Mouse (Mus musculus) urinary bladder, adult 2 months (tissue): ENCODE measurements at regions not wholly inside any gene's neighbourhood (a gene's known extent, or its start where the extent isn't known, plus 50 kb on each side); places are given as distances from the start of the nearest gene placed in this dataset.
A peak's percentile ranks its signal among the peaks of the same experiment; 100 is the strongest.
"Not testable (repeated sequence)": the region's sequence is repeated elsewhere in the genome, so short reads cannot be mapped to it uniquely, and the experiment has no call there.

ENCODE experiments used
- DNase-seq: peaks from one replicate; pipeline ENCODE4 v3.0.0; 2022; ENCODE audit warnings: low spot score

DNA sequence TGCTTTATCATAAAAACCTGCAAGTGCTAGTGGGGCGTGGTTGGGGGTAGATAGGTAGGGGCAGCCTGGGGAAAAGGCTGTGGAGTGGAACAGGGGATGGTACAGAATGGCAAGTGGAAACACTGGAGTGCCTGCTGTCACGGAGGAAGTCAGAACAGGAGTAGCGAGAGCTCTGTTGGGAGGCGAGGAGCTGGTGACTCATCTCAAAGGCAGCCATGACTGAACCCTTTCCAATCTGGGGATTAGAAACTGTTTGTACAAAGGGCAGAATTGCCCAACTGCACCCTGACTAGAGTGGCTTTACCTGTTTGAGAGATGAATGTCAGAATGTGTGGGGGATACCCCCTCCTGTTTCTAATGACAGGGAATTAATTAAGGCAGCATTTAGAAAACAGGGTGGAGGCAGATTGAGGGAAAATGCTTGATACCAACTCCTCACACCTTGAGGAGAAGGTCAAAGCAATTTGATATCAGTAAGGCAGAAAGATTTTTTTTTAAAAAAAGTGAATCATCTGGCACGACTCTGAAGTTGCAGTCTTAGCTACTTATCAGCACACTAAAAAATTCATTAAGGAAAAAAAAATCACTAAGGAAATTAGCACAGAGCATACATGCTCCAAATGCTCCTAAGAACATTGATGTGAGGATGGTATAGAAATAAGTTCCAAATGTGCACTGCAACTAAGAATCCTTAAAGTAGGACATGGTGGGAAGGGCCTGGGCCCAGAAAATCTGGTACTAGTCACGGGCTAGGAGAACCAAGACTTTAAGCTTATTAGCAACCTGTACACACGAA lies 54.7 kb upstream of the Usp25 start:
- DNase-seq = peak; percentile 31

DNA sequence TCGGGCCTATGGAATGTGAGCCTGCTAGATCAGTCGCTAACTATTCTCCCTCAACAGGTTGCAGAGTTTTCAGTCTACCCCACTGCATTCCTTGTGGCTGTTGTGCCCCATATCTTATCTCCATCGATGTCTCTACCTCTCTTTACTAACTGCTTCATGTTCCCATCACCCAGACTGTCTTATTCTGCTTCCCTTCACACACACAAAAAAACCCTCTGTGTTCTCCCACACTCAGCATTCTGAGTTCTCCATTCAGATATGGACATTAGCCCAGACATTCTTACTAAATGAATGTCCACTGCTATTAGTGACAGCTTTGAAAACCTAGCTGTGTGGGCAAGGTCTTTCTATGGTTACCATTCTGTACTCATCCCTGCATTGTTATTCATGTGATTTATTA lies 56.0 kb upstream of the Usp25 start:
- no peak for DNase-seq

DNA sequence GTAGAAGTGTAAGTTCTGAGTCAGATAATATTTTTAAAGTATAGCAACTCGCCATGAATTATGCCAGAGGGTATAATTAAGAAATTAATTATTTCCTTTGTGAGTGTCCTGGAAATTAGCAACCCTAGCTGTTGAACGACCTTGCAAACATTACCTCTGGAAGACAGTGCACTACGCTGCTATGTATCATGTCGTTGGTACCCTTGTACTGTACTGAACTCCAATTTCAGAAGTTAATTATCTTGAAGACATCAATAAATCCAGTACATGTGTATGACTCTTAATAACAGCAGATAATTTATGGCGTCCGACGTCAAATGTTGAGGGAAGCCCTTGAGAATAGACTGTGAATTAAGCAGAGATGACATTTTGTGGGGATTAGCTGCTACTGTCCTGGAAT lies 56.4 kb upstream of the Usp25 start:
- no peak for DNase-seq

DNA sequence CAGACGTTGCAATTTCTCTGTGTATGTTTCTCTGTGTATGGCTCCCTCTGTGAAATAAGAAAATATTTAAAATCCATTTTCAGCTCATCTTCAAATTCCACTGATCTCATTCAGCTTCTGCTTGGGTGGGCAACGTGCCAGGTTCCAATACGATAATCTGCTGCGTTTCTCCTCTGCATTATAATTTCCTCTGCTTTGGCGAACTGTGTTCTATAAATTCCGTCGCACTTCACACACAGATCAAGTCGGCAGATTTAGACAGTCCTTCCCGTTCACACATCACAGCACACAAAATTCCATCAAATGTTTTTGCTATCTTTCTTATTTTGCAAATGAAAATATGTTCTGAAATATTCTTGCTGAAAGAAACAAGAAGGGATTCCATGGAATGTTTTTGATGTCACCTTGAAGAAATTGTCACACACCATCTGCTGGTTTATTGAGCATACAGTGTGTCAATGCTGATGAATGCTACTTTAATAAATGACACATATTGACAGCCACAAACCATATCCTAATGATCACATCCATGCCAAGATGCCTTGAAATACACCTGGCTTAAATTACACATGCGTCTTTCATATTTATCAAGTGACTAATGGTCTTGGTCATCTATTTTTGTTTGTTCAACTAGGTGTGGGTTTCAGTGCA lies 62.5 kb upstream of the Usp25 start:
- DNase-seq = no peak

DNA sequence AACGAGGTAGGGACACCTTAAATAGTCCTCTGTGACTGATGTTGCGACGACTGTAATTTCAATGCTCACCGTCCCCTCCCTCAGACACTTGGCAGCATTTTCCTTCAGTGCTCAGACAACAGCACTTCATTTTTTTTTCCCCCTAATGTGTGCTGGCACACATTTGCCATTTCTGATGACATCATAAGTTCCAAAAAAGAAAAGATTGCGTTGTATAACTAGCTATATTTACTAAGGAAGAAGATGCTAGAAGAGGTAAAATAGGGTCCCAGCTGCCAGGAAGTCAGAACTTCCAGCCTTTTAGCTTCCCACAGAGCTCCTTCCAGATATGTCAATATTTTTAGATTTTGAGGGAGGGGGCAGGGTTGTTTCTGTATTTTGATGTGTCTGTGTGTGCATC lies 66.5 kb upstream of the Usp25 start:
- DNase-seq = no peak

DNA sequence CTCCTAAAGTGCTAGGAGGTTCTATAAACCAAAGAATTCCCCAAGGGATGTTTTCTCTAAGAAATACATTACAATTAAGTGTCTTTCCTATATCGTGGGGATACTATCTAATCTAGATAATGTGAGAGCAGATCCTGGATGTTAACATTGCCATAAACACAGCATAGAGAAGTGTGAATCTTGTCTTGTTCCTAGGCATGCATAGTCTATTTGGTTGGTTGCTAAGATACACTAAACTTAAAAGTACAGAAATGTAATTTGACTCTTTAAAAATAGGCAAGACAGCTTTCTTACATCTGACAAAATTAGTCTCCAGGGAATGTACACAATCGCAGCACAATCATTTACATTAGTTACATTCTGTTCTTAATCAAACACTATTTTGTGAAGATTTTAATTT lies 75.4 kb upstream of the Usp25 start:
- no peak for DNase-seq

DNA sequence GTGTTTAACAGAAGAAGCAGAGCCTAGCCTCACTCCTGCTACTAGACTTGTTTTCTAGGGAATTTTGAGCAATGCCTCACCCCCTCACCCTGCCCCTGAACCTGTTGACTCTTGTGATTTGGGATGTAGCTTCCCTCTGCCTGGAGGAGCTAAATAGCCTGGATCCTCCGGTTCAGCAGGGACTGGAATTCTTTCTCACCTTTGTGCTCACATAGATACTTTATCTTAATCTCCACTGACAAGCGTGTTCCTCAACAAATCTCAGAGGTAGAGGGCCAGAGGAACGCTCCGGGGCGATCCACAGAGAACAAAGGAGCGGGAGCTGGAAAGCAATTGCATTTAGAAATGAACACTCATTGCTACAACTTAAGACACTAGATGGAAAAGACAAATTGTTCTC lies 85.6 kb upstream of the Usp25 start:
- DNase-seq = no peak

DNA sequence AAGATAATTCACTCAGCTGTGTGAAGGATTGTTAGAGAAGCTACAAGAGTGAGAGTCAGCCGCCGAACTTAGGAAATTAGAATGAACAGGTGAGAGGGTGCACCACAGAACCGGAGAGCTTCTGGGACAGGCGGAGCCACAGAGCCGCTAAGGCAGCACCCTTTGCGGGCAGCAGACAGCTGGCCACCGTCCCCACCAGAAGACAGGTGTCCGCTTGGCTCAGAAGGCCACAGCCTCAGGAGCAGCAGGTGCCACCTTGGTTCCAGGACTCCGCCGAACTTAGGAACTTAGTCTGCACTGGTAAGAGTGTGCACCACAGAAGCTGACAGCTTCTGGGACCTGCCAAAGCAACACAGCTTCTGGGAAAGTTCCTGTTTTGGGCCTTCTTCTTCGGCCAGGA lies 93.4 kb upstream of the Usp25 start:
- not testable (repeated sequence) for DNase-seq

DNA sequence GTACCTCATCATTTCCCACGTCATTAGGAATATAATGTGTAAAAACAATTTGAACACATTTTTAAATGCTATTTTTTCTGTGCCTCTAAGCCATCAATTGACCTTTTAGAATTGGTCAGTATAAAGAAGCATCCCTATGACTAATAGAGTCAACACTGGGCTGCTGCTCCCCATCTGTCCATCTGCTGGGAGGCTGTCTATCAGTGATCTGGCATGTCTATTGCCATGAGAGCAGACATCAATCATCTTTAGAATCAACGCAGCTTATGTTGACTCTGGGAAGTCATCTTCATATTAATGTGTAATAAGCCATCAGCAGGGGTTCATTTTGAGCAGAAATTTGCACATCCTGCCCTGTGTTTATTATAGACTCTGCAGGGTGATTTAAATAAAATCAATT lies 94.9 kb upstream of the Usp25 start:
- no peak for DNase-seq

DNA sequence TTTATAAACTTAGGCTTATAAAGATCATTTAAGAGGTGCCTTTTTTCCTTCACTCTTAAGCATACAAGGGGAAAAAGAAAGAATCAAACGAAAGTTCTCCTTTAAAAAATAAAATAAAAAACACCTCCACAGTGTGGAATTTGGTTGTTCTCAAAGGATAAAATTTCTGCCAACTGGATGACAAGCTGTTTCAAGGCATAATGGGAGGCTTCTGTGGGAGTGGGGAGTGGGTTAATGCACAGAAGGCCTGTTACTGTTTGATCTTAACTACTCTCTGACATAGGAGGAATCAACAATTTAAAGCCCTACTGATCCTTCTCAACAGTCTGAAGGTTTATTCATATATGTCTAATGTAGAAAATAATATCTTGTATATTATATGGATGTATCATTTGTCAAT lies 99.2 kb upstream of the Usp25 start:
- DNase-seq = no peak

DNA sequence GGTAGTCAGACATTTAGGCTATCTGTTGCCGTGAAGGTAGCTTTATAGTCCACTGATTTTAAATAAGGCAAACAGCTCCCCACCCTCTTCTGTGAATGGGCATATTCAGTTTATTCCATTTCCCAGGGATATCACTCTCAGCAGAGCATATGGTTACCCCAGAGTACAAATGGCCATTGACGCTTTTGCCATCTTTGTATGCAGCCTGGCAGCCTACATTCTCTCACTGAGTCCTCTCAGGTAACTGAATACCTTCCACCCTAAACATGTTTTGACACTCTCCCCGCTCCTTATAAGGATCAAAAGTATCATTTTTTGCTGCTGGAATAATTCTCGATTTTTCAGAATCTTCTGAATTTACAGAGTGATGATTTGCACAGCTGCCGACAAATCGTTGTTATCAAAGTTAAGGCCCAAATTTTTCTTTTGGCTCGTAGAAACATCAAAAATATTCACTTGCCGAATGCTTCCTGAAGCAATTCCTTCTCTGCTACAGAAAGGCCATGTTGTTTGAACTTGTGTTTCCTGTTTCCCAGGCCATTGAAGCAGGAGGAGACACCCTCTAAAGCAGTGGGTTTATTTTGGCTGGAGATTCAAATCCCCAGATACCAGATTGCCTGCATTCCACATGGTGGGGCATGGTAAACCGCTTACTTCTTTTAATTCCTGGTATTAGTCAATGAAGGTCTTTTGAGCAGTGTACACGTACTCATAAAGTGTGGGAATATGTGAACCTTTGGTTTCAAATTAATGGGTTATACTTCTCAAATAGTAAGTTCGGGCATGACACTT lies 108.1 kb upstream of the Usp25 start:
- DNase-seq = no peak

DNA sequence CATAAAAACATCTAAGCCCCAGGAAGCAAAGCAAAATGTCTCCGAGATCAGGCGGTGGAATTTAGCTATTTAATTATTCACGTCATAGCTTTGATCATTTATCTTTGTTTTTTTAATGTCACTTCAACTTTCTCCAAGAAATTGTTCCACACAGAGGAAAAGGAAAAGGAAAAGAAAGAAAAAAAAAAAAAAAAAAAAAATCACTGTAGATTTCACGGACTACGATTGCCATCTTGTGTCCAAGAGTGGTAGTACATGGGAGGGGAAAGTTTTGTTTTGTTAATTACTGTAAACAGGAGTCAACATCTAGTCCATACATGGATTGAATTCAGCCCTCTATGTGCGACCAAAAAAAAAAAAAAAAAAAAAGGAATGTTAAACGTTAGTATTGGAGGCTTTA lies 114.4 kb upstream of the Usp25 start:
- DNase-seq = no peak

DNA sequence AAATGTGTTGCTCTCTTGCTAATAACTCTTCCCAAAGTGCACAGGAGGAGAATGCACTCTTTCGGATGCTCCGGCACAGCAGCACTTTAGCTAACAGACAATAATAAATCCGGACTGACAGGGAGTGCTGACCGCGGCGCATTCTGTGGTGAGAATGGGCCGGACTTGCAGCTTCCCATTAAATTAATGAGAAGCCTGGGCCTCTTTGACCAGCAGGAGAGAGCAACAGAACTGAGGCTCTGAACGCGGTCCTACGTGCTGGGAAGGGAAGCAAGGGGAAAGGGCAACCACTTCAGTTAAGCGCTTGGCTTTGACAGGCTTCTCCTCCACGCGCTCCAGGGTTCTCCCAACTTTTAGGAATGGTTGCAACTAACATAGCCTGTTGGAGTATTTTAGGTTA lies 117.2 kb upstream of the Usp25 start:
- no peak for DNase-seq

DNA sequence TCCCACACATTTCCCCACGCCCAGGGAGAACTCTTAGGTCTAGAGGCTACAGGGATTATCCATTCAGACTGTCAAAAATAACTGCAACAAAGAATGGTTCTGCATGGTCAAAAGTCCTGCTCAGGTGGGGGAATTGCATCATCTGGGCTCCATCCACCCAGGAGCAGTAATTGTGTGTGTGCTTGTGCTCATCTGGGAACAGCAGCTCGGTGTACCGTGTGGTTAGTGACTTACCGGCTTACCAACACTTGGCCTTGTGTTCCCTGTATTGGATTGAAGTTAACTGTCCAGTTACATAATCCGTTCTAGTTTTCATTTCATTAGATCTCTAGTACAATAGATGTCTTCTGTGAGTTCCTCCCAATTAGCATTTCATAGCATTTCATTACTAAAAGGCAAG lies 117.7 kb upstream of the Usp25 start:
- DNase-seq = no peak

DNA sequence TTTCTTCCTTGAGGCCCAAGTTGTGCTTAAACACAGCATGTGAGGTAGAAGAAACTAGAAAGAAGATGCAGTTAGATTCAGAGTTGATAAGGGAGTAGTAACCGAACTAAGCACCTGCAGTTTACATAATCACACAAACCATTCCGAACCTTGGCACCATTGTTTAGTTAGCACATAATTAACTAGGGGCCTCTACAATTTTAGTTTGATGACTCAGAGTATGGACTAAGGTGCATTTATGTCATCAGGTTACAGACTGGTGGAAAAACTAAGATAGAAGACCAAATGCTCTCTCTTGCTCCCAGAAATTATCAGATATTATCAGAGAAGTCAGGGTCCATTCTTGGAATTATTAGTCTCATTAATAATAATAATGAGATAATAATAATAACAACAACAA lies 134.9 kb upstream of the Usp25 start:
- no peak for DNase-seq

DNA sequence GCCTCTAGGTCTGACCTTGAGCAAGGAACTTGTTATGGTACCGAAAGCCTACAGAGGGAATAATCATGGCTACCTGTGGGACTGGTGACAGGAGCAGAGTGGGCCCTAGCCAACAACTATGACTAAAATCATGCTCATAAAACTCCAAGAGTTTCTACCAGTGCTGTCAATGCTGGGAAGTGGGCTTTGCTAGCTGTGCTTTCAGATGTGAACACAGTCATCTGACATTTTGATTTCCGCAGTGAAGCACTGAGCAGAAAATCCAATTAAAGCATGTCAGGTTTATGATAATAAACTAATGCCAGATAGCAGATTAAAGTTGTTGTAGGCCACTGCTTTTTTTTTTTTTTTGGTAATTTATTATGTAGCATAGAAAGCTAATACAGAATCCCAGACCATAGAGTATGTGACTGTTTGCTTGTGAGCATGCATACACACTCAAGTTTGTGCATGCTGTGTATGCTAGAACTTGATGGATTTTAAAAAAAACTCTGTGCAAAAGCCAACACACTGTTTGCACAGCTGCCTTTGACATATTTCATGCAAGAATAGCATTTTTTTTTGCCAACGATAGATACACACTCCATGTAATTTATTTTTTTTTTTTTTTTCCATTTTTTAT lies 138.0 kb upstream of the Usp25 start:
- no peak for DNase-seq

DNA sequence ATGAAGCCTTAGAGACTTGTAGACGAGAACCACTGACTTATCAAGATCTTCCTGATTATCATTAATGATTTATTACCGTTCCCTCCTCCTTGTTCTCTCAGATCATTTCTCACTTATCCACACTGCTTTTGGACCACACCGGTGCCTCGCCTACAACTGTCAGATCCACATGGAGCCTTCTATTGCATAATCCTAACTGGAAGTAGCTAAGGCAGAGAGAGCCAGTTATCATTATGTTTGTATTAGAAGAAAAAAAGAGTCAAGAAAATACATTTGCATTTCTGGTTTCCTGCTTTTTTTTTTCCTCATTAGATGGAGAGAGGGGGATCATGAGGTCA lies 147.1 kb upstream of the Usp25 start:
- no peak for DNase-seq

DNA sequence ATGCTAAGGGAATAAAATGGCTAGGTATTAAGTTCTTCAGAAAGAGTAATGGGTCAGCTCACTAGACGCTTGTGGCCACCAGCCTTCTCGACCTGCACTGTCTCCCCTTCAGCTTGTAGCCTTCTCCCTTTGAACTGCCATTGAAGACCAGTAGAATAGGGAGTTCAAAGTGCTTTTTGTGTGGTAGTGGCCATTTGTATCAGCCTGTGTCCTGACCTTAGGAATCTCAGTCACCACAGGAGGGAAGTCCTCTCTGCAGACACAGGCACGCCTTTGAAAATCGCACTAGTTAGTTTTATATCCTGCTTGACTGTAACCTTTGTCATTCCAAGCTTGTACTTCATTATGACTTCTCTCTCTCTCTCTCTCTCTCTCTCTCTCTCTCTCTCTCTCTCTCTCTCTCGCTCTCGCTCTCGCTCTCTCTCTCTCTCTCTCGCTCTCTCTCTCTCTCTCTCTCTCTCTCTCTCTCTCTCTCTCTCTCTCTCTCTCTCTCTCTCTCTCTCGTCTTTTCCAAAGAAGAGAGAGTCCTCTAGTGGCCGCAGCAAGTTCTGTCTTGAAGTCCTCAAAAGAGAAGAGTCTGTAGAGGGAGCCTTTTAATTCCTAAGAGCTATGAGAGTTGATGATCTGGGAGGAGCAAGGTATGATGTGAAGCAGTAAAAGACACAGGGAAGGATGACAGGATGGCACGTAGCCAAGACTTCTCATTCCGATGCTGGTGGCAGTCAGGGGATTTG lies 147.6 kb upstream of the Usp25 start:
- no peak for DNase-seq

DNA sequence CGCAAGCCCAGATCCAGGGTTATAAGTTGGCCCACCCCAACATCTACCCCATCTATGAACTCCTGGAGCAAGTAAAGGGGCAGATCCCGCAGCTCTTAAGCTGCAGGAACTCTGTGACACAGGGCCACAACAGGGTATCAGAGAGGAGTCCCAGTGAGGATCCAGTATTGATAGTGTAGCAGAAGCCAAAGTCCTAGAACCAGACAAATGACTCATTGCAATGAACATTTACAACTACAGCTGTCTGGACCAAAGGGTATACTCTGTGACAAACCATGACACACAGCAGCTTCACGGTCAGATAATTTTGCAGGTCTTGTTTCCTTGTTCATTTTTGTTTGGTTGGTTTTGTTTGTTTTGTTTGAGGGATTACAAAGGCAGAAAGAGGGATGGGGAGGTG lies 149.1 kb upstream of the Usp25 start:
- no peak for DNase-seq

DNA sequence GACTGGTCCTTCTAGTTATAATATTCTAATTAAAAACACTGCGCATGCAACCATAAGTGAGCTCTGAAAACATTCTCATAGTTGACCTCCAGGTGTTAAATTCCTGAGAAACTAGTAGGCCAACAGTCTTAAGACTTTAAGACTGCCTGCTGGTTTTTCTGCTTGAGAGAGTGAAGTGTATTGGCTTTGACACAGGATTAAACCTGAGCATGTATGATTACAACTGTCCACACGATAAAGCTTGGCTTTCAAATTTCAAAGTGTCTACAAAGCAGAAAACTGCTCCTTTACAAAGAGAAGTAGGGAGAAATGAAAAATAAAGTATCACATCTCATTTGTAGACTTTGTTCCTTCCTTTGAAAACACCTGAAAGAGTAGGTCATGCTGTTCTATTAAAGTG lies 157.7 kb upstream of the Usp25 start:
- DNase-seq = no peak

DNA sequence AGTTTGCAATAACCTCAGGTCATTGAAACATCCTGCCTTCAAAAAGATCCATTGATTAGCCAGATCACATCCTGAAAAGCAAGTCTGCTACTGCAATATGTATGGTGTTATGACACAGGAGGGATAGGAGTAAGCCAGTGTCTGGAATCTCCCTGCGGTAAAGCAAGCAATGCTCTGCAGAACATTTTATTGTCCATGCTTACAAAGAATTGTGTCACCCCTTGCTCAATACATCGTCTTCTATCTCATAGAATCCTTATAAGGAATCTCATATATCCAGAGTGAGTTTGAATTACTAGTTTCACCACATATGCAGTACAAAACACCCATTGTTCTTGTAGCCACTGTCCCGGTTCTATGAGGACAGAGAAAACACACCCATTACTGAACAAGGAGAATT lies 162.1 kb upstream of the Usp25 start:
- DNase-seq = no peak

DNA sequence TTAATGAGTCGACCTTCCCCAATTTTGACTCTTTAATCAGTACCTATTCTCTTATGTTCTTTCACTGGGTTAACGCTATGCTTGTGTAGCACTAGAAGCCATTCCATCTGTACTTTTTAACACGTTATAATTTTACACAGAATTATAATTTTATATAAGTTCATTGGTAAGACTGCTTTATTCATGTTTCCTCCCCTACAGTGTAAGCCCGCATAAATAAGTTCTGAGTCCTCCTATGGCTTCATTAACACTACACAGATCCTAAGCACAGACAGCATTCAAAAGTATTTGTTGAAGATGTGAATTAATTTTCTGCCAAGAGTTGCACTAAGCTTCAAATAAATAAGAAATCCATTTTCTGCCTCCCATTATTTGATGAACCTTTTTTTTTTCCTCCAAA lies 176.1 kb upstream of the Usp25 start:
- DNase-seq = no peak
